Mouse (Mus musculus) neural tube, embryonic 12.5 days (tissue): Measurements from ENCODE around the gene Npr2. TPM values are rescaled to one million over a fixed set of nuclear protein-coding genes. Genes with fewer than 3 reads are reported as not detected.

Experiments used
- ATAC-seq: fragments of 200-750 bp; cut with Nextera tagmentation; 2 replicates; pipeline ENCODE4 v1.8.0; 2017; ENCODE audit warnings: low read depth, mild to moderate bottlenecking, moderate TSS enrichment, moderate library complexity; ENCODE audit not compliant: low FRiP score
- H3K27ac ChIP-seq: fragments of 300-500 bp; sonication (generic); 2 replicates; pipeline ENCODE4 v1.5.1; 2016
- H3K27me3 ChIP-seq: fragments of 300-500 bp; sonication (generic); replicated peaks from 2 replicates; pipeline ENCODE4 v1.6.1; 2016; ENCODE audit warnings: mild to moderate bottlenecking
- H3K36me3 ChIP-seq: fragments of 300-500 bp; sonication (generic); 2 replicates; pipeline ENCODE4 v1.6.1; 2016; ENCODE audit warnings: mild to moderate bottlenecking
- H3K4me1 ChIP-seq: fragments of 300-500 bp; sonication (generic); 2 replicates; pipeline ENCODE4 v1.6.1; 2016
- H3K4me2 ChIP-seq: fragments of 300-500 bp; sonication (generic); replicated peaks from 2 replicates; pipeline ENCODE4 v1.6.1; 2016; ENCODE audit warnings: mild to moderate bottlenecking
- H3K4me3 ChIP-seq: fragments of 300-500 bp; sonication (generic); 2 replicates; pipeline ENCODE4 v1.5.1; 2016
- H3K9ac ChIP-seq: fragments of 300-500 bp; sonication (generic); 2 replicates; pipeline ENCODE4 v1.6.1; 2016; ENCODE audit warnings: mild to moderate bottlenecking
- H3K9me3 ChIP-seq: fragments of 300-500 bp; sonication (generic); 2 replicates; pipeline ENCODE4 v1.6.1; 2016; ENCODE audit warnings: mild to moderate bottlenecking
- WGBS: fragments of 180-500 bp; shearing (Covaris S2); methylation state at CpG from one replicate; pipeline ENCODE4 v1.1.7; 2016; 5-methylcytosine and 5-hydroxymethylcytosine counted together
- polyA plus RNA-seq: library from polyadenylated mRNA; unstranded; fragments of >200 nt; fragmentation: Nextera tagmentation; extraction: Ambion mirVana; gene quantifications from 2 replicates; pipeline ENCODE4 v1.2.1, GENCODE M21; 2016

The Npr2 gene
- polyA plus RNA-seq, 1 experiment from 2014 or later: 60.1 TPM

GRCm38 (mm10) chr4:43631956-43632920 is 503 bp downstream of the Npr2 start:
- Histone ChIP-seq H3K4me3 (peak overlapping the region; percentile 63), H3K9me3 (no peaks in the 10 kb centered on the region), H3K27me3 (no peaks in the 10 kb centered on the region), H3K36me3 (no peaks in the 10 kb centered on the region), H3K9ac (peak overlapping the region; percentile 93), H3K27ac (peak overlapping the region; percentile 82), H3K4me1 (peaks cover 30% of the 10 kb centered on the region), H3K4me2 (peak overlapping the region; percentile 92)
- 43% methylated on average over 42 of the region's 42 CpGs for WGBS
- peak; percentile 31; the same call in 1 of the 2 replicates for ATAC-seq

- H3K4me1 ChIP-seq: peaks cover 30% of the 10 kb centered on the region
- H3K4me3 ChIP-seq: 0 out of 2 replicates have a peak overlapping the region, but pooled peaks have one; percentile 11
- H3K9me3 ChIP-seq: no peaks in the 10 kb centered on the region
Measured at GRCm38 (mm10) chr4:43633296-43633695, 1.6 kb downstream of the Npr2 start.

GRCm38 (mm10) chr4:43633736-43634135 is 2.0 kb downstream of the Npr2 start:
- Histone ChIP-seq H3K4me3 (0 out of 2 replicates have a peak overlapping the region, but pooled peaks have one; percentile 11), H3K27ac (no peak overlapping the region)
- WGBS: 93% methylated on average over 2 of the region's 2 CpGs

More at GRCm38 (mm10) chr4:43633296-43633695, 1.6 kb downstream of the Npr2 start:
- H3K27me3 ChIP-seq: no peaks in the 10 kb centered on the region
- peak overlapping the region; percentile 92 for H3K4me2 ChIP-seq
- no peak overlapping the region for H3K27ac ChIP-seq
- H3K36me3 ChIP-seq: no peaks in the 10 kb centered on the region
- no peak overlapping the region for H3K9ac ChIP-seq
- ATAC-seq: no peak
- WGBS: 66% methylated on average over 8 of the region's 8 CpGs

GRCm38 (mm10) chr4:43634621-43635374 is 3.1 kb downstream of the Npr2 start:
- no peak overlapping the region for H3K4me3 ChIP-seq
- H3K36me3 ChIP-seq: no peaks in the 10 kb centered on the region
- peaks cover 30% of the 10 kb centered on the region for H3K4me1 ChIP-seq
- no peak for ATAC-seq
- no peak overlapping the region for H3K27ac ChIP-seq
- no peaks in the 10 kb centered on the region for H3K9me3 ChIP-seq
- no peaks in the 10 kb centered on the region for H3K27me3 ChIP-seq
- WGBS: 87% methylated on average over 7 of the region's 7 CpGs
- 0 out of 2 replicates have a peak overlapping the region, but pooled peaks have one; percentile 26 for H3K9ac ChIP-seq
- peak overlapping the region; percentile 92 for H3K4me2 ChIP-seq

More at GRCm38 (mm10) chr4:43633736-43634135, 2.0 kb downstream of the Npr2 start:
- no peaks in the 10 kb centered on the region for H3K9me3 ChIP-seq
- H3K9ac ChIP-seq: no peak overlapping the region
- ATAC-seq: no peak
- H3K4me1 ChIP-seq: peaks cover 30% of the 10 kb centered on the region
- no peaks in the 10 kb centered on the region for H3K27me3 ChIP-seq
- peak overlapping the region; percentile 92 for H3K4me2 ChIP-seq
- no peaks in the 10 kb centered on the region for H3K36me3 ChIP-seq

- Histone ChIP-seq H3K4me2 (peak overlapping the region; percentile 92; the same call in 1 of the 2 replicates), H3K36me3 (peaks cover 5% of the 10 kb centered on the region; the same call in 1 of the 2 replicates), H3K27ac (no peak overlapping the region), H3K9ac (no peak overlapping the region), H3K9me3 (no peaks in the 10 kb centered on the region), H3K4me1 (peaks cover 26% of the 10 kb centered on the region), H3K4me3 (no peak overlapping the region), H3K27me3 (no peaks in the 10 kb centered on the region)
- WGBS: 77% methylated on average over 6 of the region's 6 CpGs
- ATAC-seq: no peak
Measured at GRCm38 (mm10) chr4:43636751-43637150, 5.0 kb downstream of the Npr2 start.

GRCm38 (mm10) chr4:43640076-43640475 is 8.3 kb downstream of the Npr2 start:
- H3K27ac ChIP-seq: no peak overlapping the region
- no peaks in the 10 kb centered on the region for H3K4me1 ChIP-seq
- H3K9ac ChIP-seq: no peak overlapping the region
- peaks cover 19% of the 10 kb centered on the region for H3K36me3 ChIP-seq
- no peak overlapping the region for H3K4me2 ChIP-seq
- H3K4me3 ChIP-seq: no peak overlapping the region
- ATAC-seq: no peak
- 78% methylated on average over 9 of the region's 9 CpGs for WGBS
- no peaks in the 10 kb centered on the region for H3K27me3 ChIP-seq
- no peaks in the 10 kb centered on the region for H3K9me3 ChIP-seq

- no peaks in the 10 kb centered on the region for H3K9me3 ChIP-seq
Measured at GRCm38 (mm10) chr4:43640491-43640890, 8.8 kb downstream of the Npr2 start.

GRCm38 (mm10) chr4:43649783-43650182 is 18.0 kb downstream of the Npr2 start:
- Histone ChIP-seq H3K4me2 (no peak overlapping the region), H3K9ac (no peak overlapping the region), H3K27me3 (no peaks in the 10 kb centered on the region), H3K4me1 (peaks cover 10% of the 10 kb centered on the region), H3K27ac (no peak overlapping the region), H3K36me3 (peaks cover 39% of the 10 kb centered on the region), H3K4me3 (no peak overlapping the region), H3K9me3 (peaks cover 7% of the 10 kb centered on the region; the same call in 1 of the 2 replicates)
- WGBS: 98% methylated on average over 3 of the region's 3 CpGs
- no peak for ATAC-seq

More at GRCm38 (mm10) chr4:43640491-43640890, 8.8 kb downstream of the Npr2 start:
- 86% methylated on average over 6 of the region's 6 CpGs for WGBS
- Histone ChIP-seq H3K9ac (no peak overlapping the region), H3K4me1 (no peaks in the 10 kb centered on the region), H3K4me2 (no peak overlapping the region), H3K27me3 (no peaks in the 10 kb centered on the region), H3K27ac (no peak overlapping the region), H3K4me3 (no peak overlapping the region), H3K36me3 (peaks cover 19% of the 10 kb centered on the region)
- ATAC-seq: no peak

GRCm38 (mm10) chr4:43652726-43653125 is 21.0 kb downstream of the Npr2 start:
- peak overlapping the region; percentile 54 for H3K4me2 ChIP-seq
- 92% methylated on average over 4 of the region's 4 CpGs for WGBS
- no peak for ATAC-seq
- no peaks in the 10 kb centered on the region for H3K27me3 ChIP-seq
- no peak overlapping the region for H3K27ac ChIP-seq
- H3K4me1 ChIP-seq: peaks cover 20% of the 10 kb centered on the region
- peaks cover 7% of the 10 kb centered on the region; the same call in 1 of the 2 replicates for H3K9me3 ChIP-seq
- H3K9ac ChIP-seq: no peak overlapping the region
- peaks cover 31% of the 10 kb centered on the region for H3K36me3 ChIP-seq
- H3K4me3 ChIP-seq: no peak overlapping the region

GRCm38 (mm10) chr4:43653161-43654015 is 21.7 kb downstream of the Npr2 start, which contains the start of gene Spag8:
TSS of gene Spag8 (minus strand) at chr4:43653594.
- Histone ChIP-seq H3K27me3 (no peaks in the 10 kb centered on the region), H3K9ac (no peak within 1 kb of the TSS), H3K4me1 (peaks cover 20% of the 10 kb centered on the region), H3K27ac (no peak within 1 kb of the TSS), H3K36me3 (peaks cover 27% of the 10 kb centered on the region), H3K9me3 (peaks cover 7% of the 10 kb centered on the region; the same call in 1 of the 2 replicates), H3K4me3 (0 out of 2 replicates have a peak within 1 kb of the TSS, but pooled peaks have one; percentile 12), H3K4me2 (peak within 1 kb of the TSS; percentile 54)
- ATAC-seq: no peak
- 21% methylated on average over 24 of the region's 24 CpGs for WGBS
